Mouse (Mus musculus): ENCODE results near the gene Zfp629.

Gene Zfp629

GRCm38 (mm10) chr7:127564381-127565150 is 51.0 kb downstream of the Zfp629 start:
- DNase-seq (ENCODE audit: low spot score in 2 of 2), result no peak

- no peak for DNase-seq (ENCODE audit: low spot score in 2 of 2)
Measured at GRCm38 (mm10) chr7:127561340-127561858, 54.2 kb downstream of the Zfp629 start, which contains the start of gene Tmem265. Gene Tmem265, plus strand, starts transcription at chr7:127561390.

GRCm38 (mm10) chr7:127560580-127560979 is 55.0 kb downstream of the Zfp629 start:
- no peak for DNase-seq (ENCODE audit: low spot score in 2 of 2)
